Mouse (Mus musculus) heart, embryonic 14.5 days (tissue): ENCODE data around the gene Osm. TPM values are rescaled to one million over a fixed set of nuclear protein-coding genes. Genes with fewer than 3 reads are reported as not detected.

Source experiments
- ATAC-seq: fragments of 200-750 bp; cut with Nextera tagmentation; 2 replicates; pipeline ENCODE4 v1.8.0; 2017; ENCODE audit warnings: low read depth, moderate TSS enrichment; ENCODE audit not compliant: insufficient number of reproducible peaks, insufficient read depth, low FRiP score
- H3K27ac ChIP-seq, 2 experiments: fragments of 200-500 bp in 1 of 2; fragments of 300-500 bp in 1 of 2; sonication (generic) in 1 of 2; replicated peaks in 1 of 2; 2 replicates each; pipeline ENCODE4 v1.5.1; 2012 to 2014; ENCODE audit warnings: low read depth in 2 of 2, low read length in 2 of 2, control low read depth in 1 of 2, mild to moderate bottlenecking in 1 of 2, mixed read lengths in 1 of 2; ENCODE audit not compliant: control insufficient read depth in 1 of 2, insufficient read depth in 1 of 2
- H3K27me3 ChIP-seq: fragments of 300-500 bp; sonication (generic); 2 replicates; pipeline ENCODE4 v1.6.1; 2014; ENCODE audit warnings: mild to moderate bottlenecking, low read length, control low read depth; ENCODE audit not compliant: control insufficient read depth, insufficient read depth
- H3K36me3 ChIP-seq: fragments of 300-500 bp; sonication (generic); 2 replicates; pipeline ENCODE4 v1.6.1; 2014; ENCODE audit warnings: mild to moderate bottlenecking, control low read depth, low read length, mixed read lengths; ENCODE audit not compliant: control insufficient read depth, insufficient read depth
- H3K4me1 ChIP-seq, 2 experiments: fragments of 200-500 bp in 1 of 2; fragments of 300-500 bp in 1 of 2; sonication (generic) in 1 of 2; 2 replicates each; pipeline ENCODE4 v1.6.1; 2012 to 2014; ENCODE audit warnings: low read length in 2 of 2, control low read depth in 1 of 2, mixed read lengths in 1 of 2; ENCODE audit not compliant: control insufficient read depth in 2 of 2, insufficient read depth in 2 of 2
- H3K4me2 ChIP-seq: fragments of 300-500 bp; sonication (generic); 2 replicates; pipeline ENCODE4 v1.6.1; 2014; ENCODE audit warnings: mild to moderate bottlenecking, low read length
- H3K4me3 ChIP-seq, 2 experiments: fragments of 200-500 bp in 1 of 2; fragments of 300-500 bp in 1 of 2; sonication (generic) in 1 of 2; 2 replicates each; pipeline ENCODE4 v1.5.1; 2012 to 2014; ENCODE audit warnings: low read length in 2 of 2, mild to moderate bottlenecking in 2 of 2, control low read depth in 1 of 2, low read depth in 1 of 2, moderate library complexity in 1 of 2; ENCODE audit not compliant: control insufficient read depth in 1 of 2, insufficient read depth in 1 of 2
- H3K9ac ChIP-seq: fragments of 300-500 bp; sonication (generic); 2 replicates; pipeline ENCODE4 v1.6.1; 2014; ENCODE audit warnings: mild to moderate bottlenecking, low read length
- H3K9me3 ChIP-seq: fragments of 300-500 bp; sonication (generic); 2 replicates; pipeline ENCODE4 v1.6.1; 2016; ENCODE audit warnings: low read length, control low read depth; ENCODE audit not compliant: control insufficient read depth
- WGBS: fragments of 180-500 bp; shearing (Covaris S2); extraction: QIAGEN DNeasy Blood & Tissue Kit; methylation state at CpG from one replicate; pipeline ENCODE4 v1.1.7; 2014; 5-methylcytosine and 5-hydroxymethylcytosine counted together
- polyA plus RNA-seq: library from polyadenylated mRNA; unstranded; fragments of >200 nt; fragmentation: Nextera tagmentation; extraction: Ambion mirVana; gene quantifications from 2 replicates; pipeline ENCODE4 v1.2.1, GENCODE M21; 2014

Gene Osm
- polyA plus RNA-seq, 1 experiment from 2014 or later: not detected

DNA sequence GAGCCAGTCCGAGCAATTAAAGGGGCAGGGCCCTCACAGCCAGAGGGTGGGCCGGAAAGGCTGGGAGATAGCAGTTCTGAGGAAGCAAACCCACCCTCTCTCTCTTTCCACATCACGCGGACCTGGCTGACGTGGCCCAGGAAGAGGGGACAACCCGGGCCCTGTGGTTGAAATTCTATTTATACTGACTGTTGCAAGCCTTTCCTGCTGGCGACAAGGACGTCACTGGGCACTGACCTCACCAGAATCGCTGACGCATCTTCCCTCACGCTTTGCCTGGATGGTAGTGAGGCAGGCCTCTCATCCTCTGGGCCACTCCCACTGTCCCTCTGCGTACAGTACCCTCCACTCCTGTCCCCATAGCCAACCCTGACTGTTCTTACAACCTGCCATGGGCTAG lies 3.6 kb upstream of the Osm start:
- H3K4me3 ChIP-seq: no peak overlapping the region
- H3K9ac ChIP-seq: no peak overlapping the region
- H3K27ac ChIP-seq: 0 out of 4 replicates have a peak overlapping the region, but pooled peaks of 1 of the 2 experiments have one; percentile 23
- no peaks in the 10 kb centered on the region for H3K27me3 ChIP-seq
- peak; percentile 43; the same call in 1 of the 2 replicates for ATAC-seq
- H3K36me3 ChIP-seq: no peaks in the 10 kb centered on the region
- H3K4me2 ChIP-seq: no peak overlapping the region
- H3K9me3 ChIP-seq: no peaks in the 10 kb centered on the region
- H3K4me1 ChIP-seq: peaks cover 2 to 5% of the 10 kb centered on the region in 2 experiments; a peak in 2 of 4 replicates
- 44% methylated on average over 11 of the region's 12 CpGs for WGBS

DNA sequence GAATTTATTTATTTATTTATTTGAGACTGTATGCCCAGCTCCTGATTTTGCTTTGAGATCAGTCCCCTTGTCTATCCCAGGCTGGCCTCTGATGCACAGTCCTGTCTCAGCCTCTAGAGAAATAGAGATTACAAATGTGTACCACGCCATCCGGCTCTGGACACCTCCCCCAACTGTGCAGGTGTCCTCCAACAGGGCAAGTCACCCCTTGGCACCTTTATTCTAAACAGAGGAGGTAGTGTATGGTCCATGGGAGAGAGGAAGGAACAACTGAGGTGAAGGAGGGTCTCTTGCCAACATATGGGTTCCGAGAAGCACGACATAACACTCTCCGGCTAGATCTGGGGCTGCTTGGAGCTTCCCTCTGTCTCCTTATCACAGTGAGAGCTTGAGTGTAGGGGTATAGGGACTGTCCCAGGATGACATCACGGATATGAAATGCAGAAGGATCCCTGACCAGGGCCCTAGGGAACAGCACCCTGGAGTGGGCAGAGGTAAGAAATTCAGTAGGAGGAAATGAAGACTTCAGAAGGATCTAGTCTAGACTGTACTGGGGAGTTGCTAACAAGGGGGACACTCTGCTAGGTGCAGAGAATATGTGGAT lies 1.1 kb upstream of the Osm start:
- peaks cover 2 to 5% of the 10 kb centered on the region in 2 experiments; a peak in 2 of 4 replicates for H3K4me1 ChIP-seq
- no peak for ATAC-seq
- no peak overlapping the region for H3K27ac ChIP-seq
- H3K9ac ChIP-seq: no peak overlapping the region
- no peak overlapping the region for H3K4me3 ChIP-seq
- no peaks in the 10 kb centered on the region for H3K36me3 ChIP-seq
- H3K9me3 ChIP-seq: no peaks in the 10 kb centered on the region
- no peak overlapping the region for H3K4me2 ChIP-seq
- WGBS: 81% methylated on average over 6 of the region's 6 CpGs
- H3K27me3 ChIP-seq: no peaks in the 10 kb centered on the region

DNA sequence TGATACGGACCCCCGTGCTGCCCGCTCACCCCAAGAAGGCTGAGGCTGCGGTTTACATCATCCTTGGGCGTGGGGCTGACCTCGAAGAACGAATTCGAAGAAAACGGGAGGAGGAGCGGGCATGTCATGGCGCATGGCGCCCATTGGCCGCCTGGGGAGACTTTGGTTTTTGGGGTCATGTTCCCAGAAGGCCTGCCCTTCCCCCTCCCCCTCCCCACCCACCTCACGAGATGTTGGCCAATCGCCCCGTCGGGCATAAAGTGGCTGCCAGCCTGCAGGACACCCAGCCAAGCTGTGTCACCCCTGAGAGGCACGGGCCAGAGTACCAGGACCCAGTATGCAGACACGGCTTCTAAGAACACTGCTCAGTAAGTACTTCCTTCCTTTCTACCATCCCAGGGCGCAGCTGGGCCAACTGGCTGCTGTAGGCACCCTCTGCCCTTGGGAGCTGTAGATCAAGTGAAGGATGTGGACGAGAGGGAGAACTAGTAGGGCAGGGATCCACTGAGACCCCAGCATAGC lies 387 bp downstream of the Osm start:
- Histone ChIP-seq H3K4me2 (no peak overlapping the region), H3K4me3 (no peak overlapping the region)

DNA sequence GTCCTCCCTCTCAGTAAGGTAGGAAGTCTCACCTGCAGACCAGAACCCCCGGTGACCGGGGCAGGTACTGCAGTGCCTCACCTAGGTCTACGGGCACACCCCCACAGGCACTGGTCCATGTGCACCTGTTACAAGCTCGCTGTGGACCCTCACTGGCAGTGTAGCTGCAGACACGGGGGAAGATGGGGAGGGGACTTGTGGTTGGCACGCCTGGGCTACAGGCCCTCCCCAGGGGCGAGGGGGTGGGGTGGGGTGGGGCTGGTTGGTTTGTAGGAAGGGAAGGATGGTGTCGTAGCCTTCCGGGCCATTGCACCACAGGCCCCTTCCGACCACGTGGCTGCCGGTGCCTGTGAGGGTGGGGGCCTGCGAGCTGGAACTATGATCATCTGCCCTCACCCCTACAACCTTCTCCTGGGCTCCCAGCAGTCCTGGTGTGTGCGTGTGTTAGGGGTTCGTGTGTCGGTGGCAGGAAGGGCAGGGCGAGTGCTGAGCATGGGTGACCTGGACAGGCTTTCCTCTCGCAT lies 1.2 kb downstream of the Osm start:
- Histone ChIP-seq H3K9me3 (no peaks in the 10 kb centered on the region), H3K4me3 (no peak overlapping the region), H3K4me1 (peaks cover under 1 to 5% of the 10 kb centered on the region in 2 experiments; a peak in 2 of 4 replicates), H3K36me3 (no peaks in the 10 kb centered on the region), H3K27ac (no peak overlapping the region), H3K27me3 (no peaks in the 10 kb centered on the region), H3K9ac (no peak overlapping the region), H3K4me2 (no peak overlapping the region)
- ATAC-seq: no peak
- 77% methylated on average over 18 of the region's 18 CpGs for WGBS

More for the DNA sequence above, 387 bp downstream of the Osm start:
- Histone ChIP-seq H3K36me3 (no peaks in the 10 kb centered on the region), H3K27ac (no peak overlapping the region), H3K9ac (no peak overlapping the region), H3K27me3 (no peaks in the 10 kb centered on the region), H3K9me3 (no peaks in the 10 kb centered on the region), H3K4me1 (peaks cover 2 to 5% of the 10 kb centered on the region in 2 experiments; a peak in 2 of 4 replicates)
- ATAC-seq: no peak
- 89% methylated on average over 21 of the region's 21 CpGs for WGBS

DNA sequence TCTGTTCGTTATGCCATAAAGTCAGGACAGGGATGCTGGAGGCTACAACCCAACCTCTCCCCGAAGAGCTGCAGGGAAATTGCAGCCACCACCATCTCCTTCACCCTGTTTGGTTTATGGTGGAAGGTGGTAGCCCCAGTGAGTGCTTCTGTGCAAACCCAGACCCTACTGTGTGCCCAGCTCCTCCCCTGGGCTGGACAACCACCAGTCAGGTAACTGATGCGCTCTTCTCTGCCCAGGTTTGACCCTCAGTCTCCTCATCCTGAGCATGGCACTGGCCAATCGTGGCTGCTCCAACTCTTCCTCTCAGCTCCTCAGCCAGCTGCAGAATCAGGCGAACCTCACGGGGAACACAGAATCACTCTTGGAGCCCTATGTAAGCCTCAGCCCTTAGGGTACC lies 1.9 kb downstream of the Osm start:
- Histone ChIP-seq H3K27ac (no peak overlapping the region), H3K9me3 (no peaks in the 10 kb centered on the region), H3K4me1 (peaks cover 0 to 5% of the 10 kb centered on the region in 2 experiments; a peak in 1 of 4 replicates), H3K9ac (no peak overlapping the region), H3K4me3 (no peak overlapping the region), H3K27me3 (no peaks in the 10 kb centered on the region), H3K4me2 (no peak overlapping the region), H3K36me3 (no peaks in the 10 kb centered on the region)
- 87% methylated on average over 6 of the region's 6 CpGs for WGBS
- no peak for ATAC-seq

DNA sequence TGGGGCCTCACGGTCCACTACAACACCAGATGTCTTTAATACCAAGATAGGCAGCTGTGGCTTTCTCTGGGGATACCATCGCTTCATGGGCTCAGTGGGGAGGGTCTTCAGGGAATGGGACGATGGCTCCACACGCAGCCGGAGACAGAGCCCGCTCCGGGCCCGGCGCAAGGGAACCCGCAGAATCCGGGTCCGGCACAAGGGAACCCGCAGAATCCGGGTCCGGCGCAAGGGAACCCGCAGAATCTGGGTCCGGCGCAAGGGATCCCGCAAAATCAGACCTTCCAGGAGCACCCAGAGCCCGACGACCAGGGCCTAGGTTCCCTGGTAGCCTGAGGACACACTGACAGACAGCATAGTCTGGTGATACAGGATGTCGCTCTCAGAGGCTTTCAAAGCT lies 3.5 kb downstream of the Osm start:
- Histone ChIP-seq H3K27me3 (no peaks in the 10 kb centered on the region), H3K36me3 (no peaks in the 10 kb centered on the region), H3K4me2 (no peak overlapping the region), H3K9me3 (no peaks in the 10 kb centered on the region), H3K9ac (no peak overlapping the region), H3K4me1 (peaks cover 0 to 5% of the 10 kb centered on the region in 2 experiments; a peak in 1 of 4 replicates), H3K27ac (no peak overlapping the region), H3K4me3 (no peak overlapping the region)
- no peak for ATAC-seq
- WGBS: 84% methylated on average over 23 of the region's 23 CpGs

- ATAC-seq: no peak
- Histone ChIP-seq H3K9me3 (no peaks in the 10 kb centered on the region), H3K4me3 (no peak overlapping the region), H3K27me3 (no peaks in the 10 kb centered on the region), H3K4me2 (no peak overlapping the region), H3K27ac (no peak overlapping the region), H3K36me3 (no peaks in the 10 kb centered on the region), H3K4me1 (peaks cover 0 to 5% of the 10 kb centered on the region in 2 experiments; a peak in 1 of 4 replicates), H3K9ac (no peak overlapping the region)
- 59% methylated on average over 7 of the region's 7 CpGs for WGBS
Observed at GRCm38 (mm10) chr11:4240151-4240550, 3.9 kb downstream of the Osm start.
